Mouse (Mus musculus): ENCODE measurements around the gene Cadps2.

DNA sequence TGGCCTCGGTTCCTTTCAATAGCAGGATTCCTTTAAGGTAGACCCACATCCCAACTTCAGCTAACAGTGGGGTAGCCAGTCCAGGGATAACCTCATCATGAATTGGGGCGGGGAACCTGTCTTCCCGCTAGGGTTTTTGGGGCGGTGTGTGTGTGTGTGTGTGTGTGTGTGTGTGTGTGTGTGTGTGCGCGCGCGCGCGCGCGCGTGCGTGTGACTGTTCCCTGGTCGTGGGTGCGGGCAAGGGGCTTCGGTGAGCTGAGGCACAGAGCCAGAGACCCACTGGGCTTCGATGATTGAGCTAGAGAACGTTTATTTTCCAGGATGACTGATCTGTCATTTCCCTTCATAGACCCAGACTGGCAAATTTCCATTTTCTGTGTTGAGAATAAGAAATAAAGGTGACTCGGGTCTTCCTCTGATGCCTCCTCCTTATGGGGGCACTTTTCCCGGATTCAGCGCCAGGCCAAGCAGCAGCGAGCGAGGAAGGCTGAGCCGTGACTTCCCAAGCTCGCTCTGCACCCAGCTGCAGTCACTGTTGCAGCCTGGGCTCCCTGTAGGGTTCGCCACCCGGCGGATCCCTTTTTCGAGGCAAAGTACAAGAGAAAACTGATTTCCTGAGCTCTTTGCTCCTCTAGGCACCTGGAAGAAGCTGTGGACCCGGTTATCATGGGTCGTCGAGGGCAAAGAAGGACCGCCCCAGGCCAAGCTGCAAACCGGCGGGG is 579.0 kb downstream of the Cadps2 start:
- TF ChIP-seq POLR2A (IDR thresholded peaks at IDR 0.05; ENCODE audit: borderline replicate concordance, control insufficient read depth, low read depth, low read length) (no peak), CTCF (IDR thresholded peaks at IDR 0.05; ENCODE audit: control insufficient read depth, insufficient read depth, low read length) (no peak)
